ENCODE assay signal across 11 mouse cellular contexts in genomic region chr19:37263566-37263942, GRCm38 (mm10). TPM values are rescaled to one million over a fixed set of nuclear protein-coding genes. Genes with fewer than 3 reads are reported as not detected.
A peak's percentile ranks its signal among the peaks of the same experiment; 100 is the strongest.
DNase-seq lines count a peak whose midpoint lies in the region; ATAC-seq and TF ChIP-seq lines count a peak whose summit lies in the region.
"Had no signal": no experiment of that assay in that cellular context is flagged by ENCODE, and none has a peak within 500 bp of the region (broad histone marks: within the 10 kb centered on the region; RNA-seq: fewer than 3 reads in every experiment).

No protein-coding gene starts in this region.

- H3K4me3 ChIP-seq in hindbrain, embryonic 15.5 days: no peak overlapping the region
- no peak overlapping the region for H3K4me3 ChIP-seq in hindbrain, embryonic 12.5 days
- peak overlapping the region; percentile 61 for H3K4me3 ChIP-seq in E14TG2a.4 (replicated peaks; ENCODE audit: low read length)
- H3K4me3 ChIP-seq in liver, embryonic 15.5 days (replicated peaks): peak overlapping the region; percentile 34
- H3K4me3 ChIP-seq in forebrain, embryonic 10.5 days: no peak overlapping the region
- H3K4me3 ChIP-seq: embryonic facial prominence, embryonic 10.5 days had no signal

- H3K27ac ChIP-seq in hindbrain, embryonic 15.5 days (replicated peaks): no peak overlapping the region
- H3K27ac ChIP-seq in hindbrain, embryonic 12.5 days: no peak overlapping the region
- peak overlapping the region; percentile 67 for H3K27ac ChIP-seq in liver, embryonic 15.5 days (replicated peaks)
- H3K27ac ChIP-seq in forebrain, embryonic 10.5 days: no peak overlapping the region
- H3K27ac ChIP-seq: embryonic facial prominence, embryonic 10.5 days had no signal

- H3K4me1 ChIP-seq in hindbrain, embryonic 15.5 days (replicated peaks): peaks cover 10% of the 10 kb centered on the region
- peaks cover 10% of the 10 kb centered on the region; the same call in 1 of the 2 replicates for H3K4me1 ChIP-seq in hindbrain, embryonic 12.5 days
- H3K4me1 ChIP-seq in E14TG2a.4 (replicated peaks; ENCODE audit: low read depth, low read length): peaks cover 44% of the 10 kb centered on the region
- H3K4me1 ChIP-seq in liver, embryonic 15.5 days (replicated peaks): peaks cover 20% of the 10 kb centered on the region
- H3K4me1 ChIP-seq in forebrain, embryonic 10.5 days: peaks cover 16% of the 10 kb centered on the region

- H3K4me2 ChIP-seq in hindbrain, embryonic 15.5 days: peak overlapping the region; percentile 28; the same call in 1 of the 2 replicates
- H3K4me2 ChIP-seq in hindbrain, embryonic 12.5 days (replicated peaks): no peak overlapping the region
- peak overlapping the region; percentile 29; the same call in 1 of the 2 replicates for H3K4me2 ChIP-seq in liver, embryonic 15.5 days

- no peak overlapping the region for H3K9ac ChIP-seq in hindbrain, embryonic 15.5 days
- H3K9ac ChIP-seq in hindbrain, embryonic 12.5 days: no peak overlapping the region
- H3K9ac ChIP-seq in liver, embryonic 15.5 days: no peak overlapping the region

- no peaks in the 10 kb centered on the region; the same call in 1 of the 2 replicates for H3K27me3 ChIP-seq in hindbrain, embryonic 15.5 days
- H3K27me3 ChIP-seq in hindbrain, embryonic 12.5 days: no peaks in the 10 kb centered on the region
- no peaks in the 10 kb centered on the region; the same call in 1 of the 2 replicates for H3K27me3 ChIP-seq in E14TG2a.4 (ENCODE audit: insufficient read depth, low read length)
- H3K27me3 ChIP-seq in liver, embryonic 15.5 days: no peaks in the 10 kb centered on the region; the same call in 1 of the 2 replicates
- no peaks in the 10 kb centered on the region for H3K27me3 ChIP-seq in forebrain, embryonic 10.5 days (ENCODE audit: poor library complexity, severe bottlenecking)

- 66% methylated on average over 8 of the region's 8 CpGs for WGBS in hindbrain, embryonic 15.5 days
- 68% methylated on average over 8 of the region's 8 CpGs for WGBS in hindbrain, embryonic 12.5 days
- WGBS in liver, embryonic 15.5 days (ENCODE audit: insufficient replicate concordance): 52% methylated on average over 8 of the region's 8 CpGs
- WGBS in forebrain, embryonic 10.5 days: 70% methylated on average over 8 of the region's 8 CpGs

- no peaks in the 10 kb centered on the region for H3K9me3 ChIP-seq in hindbrain, embryonic 15.5 days
- no peaks in the 10 kb centered on the region; the same call in 1 of the 2 replicates for H3K9me3 ChIP-seq in hindbrain, embryonic 12.5 days (replicated peaks)
- H3K9me3 ChIP-seq in E14TG2a.4 (ENCODE audit: low read length): no peaks in the 10 kb centered on the region
- H3K9me3 ChIP-seq in liver, embryonic 15.5 days (replicated peaks): no peaks in the 10 kb centered on the region
- H3K9me3 ChIP-seq in forebrain, embryonic 10.5 days: no peaks in the 10 kb centered on the region
- H3K9me3 ChIP-seq: embryonic facial prominence, embryonic 10.5 days had no signal

- peaks cover 1% of the 10 kb centered on the region; the same call in 1 of the 2 replicates for H3K36me3 ChIP-seq in hindbrain, embryonic 15.5 days
- H3K36me3 ChIP-seq in hindbrain, embryonic 12.5 days: no peaks in the 10 kb centered on the region
- H3K36me3 ChIP-seq in E14TG2a.4 (ENCODE audit: insufficient read depth, low read length): peaks cover 4% of the 10 kb centered on the region; the same call in 1 of the 2 replicates
- peaks cover 10% of the 10 kb centered on the region for H3K36me3 ChIP-seq in liver, embryonic 15.5 days (replicated peaks)
- peaks cover 3% of the 10 kb centered on the region for H3K36me3 ChIP-seq in forebrain, embryonic 10.5 days (replicated peaks)

- TF ChIP-seq CTCF in E14TG2a.4 (conservative IDR thresholded peaks at IDR 0.05; ENCODE audit: low read length): no peak

- peak; percentile 40 for DNase-seq in adrenal gland, postnatal 14 days
- DNase-seq in adrenal gland, postnatal 4 days (ENCODE audit: low spot score in 2 of 2): no peak
- DNase-seq in spleen, adult 12 weeks (ENCODE audit: low spot score): no peak
- DNase-seq in forebrain, embryonic 10.5 days (ENCODE audit: extremely low spot score, low spot score): no peak
- DNase-seq: thymus, adult 18-20 months had no signal

- ATAC-seq in hindbrain, embryonic 15.5 days (ENCODE audit: low FRiP score, low read depth): no peak
- no peak for ATAC-seq in hindbrain, embryonic 12.5 days (ENCODE audit: low FRiP score)
- ATAC-seq in liver, embryonic 15.5 days (ENCODE audit: insufficient read depth): no peak
- ATAC-seq: forebrain, embryonic 14.5 days had no signal

RNA-seq across cellular contexts. Expression of gene Cpeb3, which starts 55.2 kb away (rescaled TPM):
- 15.4 and 19.3 TPM in 2 replicates for total RNA-seq in adrenal gland, postnatal 14 days (2021)
- 10 to 100 TPM; 20.4 to 20.6 TPM for total RNA-seq in adrenal gland, postnatal 4 days (2021)
- 12.3 and 12.8 TPM in 2 replicates for polyA plus RNA-seq in hindbrain, embryonic 15.5 days (2015; fragmentation: Nextera tagmentation; extraction: Ambion mirVana)
- polyA plus RNA-seq in hindbrain, embryonic 12.5 days (2016; fragmentation: Nextera tagmentation; extraction: Ambion mirVana): 6.2 and 7.0 TPM in 2 replicates
- 3.3 and 4.8 TPM in 2 replicates for polyA plus RNA-seq in liver, embryonic 15.5 days (2015; fragmentation: Nextera tagmentation; extraction: Ambion mirVana)
- polyA plus RNA-seq in forebrain, embryonic 10.5 days (2016; fragmentation: Nextera tagmentation; extraction: Ambion mirVana): 0.69 and 0.95 TPM in 2 replicates

RNA-seq across cellular contexts. Expression of gene March5, which starts 56.2 kb away (rescaled TPM):
- 143 TPM in 2 replicates for total RNA-seq in adrenal gland, postnatal 14 days (2021)
- total RNA-seq in adrenal gland, postnatal 4 days (2021): 10 to 100 TPM; 90.3 to 91.3 TPM
- polyA plus RNA-seq in hindbrain, embryonic 15.5 days (2015; fragmentation: Nextera tagmentation; extraction: Ambion mirVana): 101 and 104 TPM in 2 replicates
- polyA plus RNA-seq in hindbrain, embryonic 12.5 days (2016; fragmentation: Nextera tagmentation; extraction: Ambion mirVana): 151 and 154 TPM in 2 replicates
- 159 and 162 TPM in 2 replicates for polyA plus RNA-seq in liver, embryonic 15.5 days (2015; fragmentation: Nextera tagmentation; extraction: Ambion mirVana)
- polyA plus RNA-seq in forebrain, embryonic 10.5 days (2016; fragmentation: Nextera tagmentation; extraction: Ambion mirVana): 109 and 112 TPM in 2 replicates

Comparison
In these comparisons a context has a peak if more than half of its experiments do, and no peak if none do; other contexts are left out.
1. H3K4me3 ChIP-seq: peak in E14TG2a.4 (single experiment) and liver, embryonic 15.5 days (single experiment); none in hindbrain, embryonic 15.5 days (single experiment), hindbrain, embryonic 12.5 days (single experiment) and forebrain, embryonic 10.5 days (single experiment).